Mouse (Mus musculus) macrophage (primary cell): ENCODE results near the gene Syngap1. TPM values are rescaled to one million over a fixed set of nuclear protein-coding genes. Genes with fewer than 3 reads are reported as not detected.

Experiments
- H3K27ac ChIP-seq: fragments of 350-480 bp; formaldehyde crosslinking; 2 replicates; pipeline ENCODE4 v1.9.0; 2021
- H3K36me3 ChIP-seq: fragments of 350-480 bp; formaldehyde crosslinking; 2 replicates; pipeline ENCODE4 v1.9.0; 2021; ENCODE audit errors: inconsistent target
- H3K4me3 ChIP-seq: fragments of 350-480 bp; formaldehyde crosslinking; 2 replicates; pipeline ENCODE4 v1.9.0; 2021; ENCODE audit errors: inconsistent target
- H3K79me2 ChIP-seq: fragments of 350-480 bp; formaldehyde crosslinking; 2 replicates; pipeline ENCODE4 v1.9.0; 2021; ENCODE audit errors: inconsistent target
- WGBS: methylation state at CpG from one replicate; pipeline ENCODE4 v1.1.7; 2026; ENCODE audit warnings: inconsistent platforms; ENCODE audit not compliant: missing documents; 5-methylcytosine and 5-hydroxymethylcytosine counted together
- polyA plus RNA-seq: library from polyadenylated mRNA; stranded (reverse); fragments of 250-400 nt; gene quantifications from 3 replicates; pipeline ENCODE4 v1.2.4, GENCODE M21; 2018; ENCODE audit warnings: inconsistent platforms

Syngap1 gene
- polyA plus RNA-seq, 1 experiment from 2014 or later: 0.85 TPM

DNA sequence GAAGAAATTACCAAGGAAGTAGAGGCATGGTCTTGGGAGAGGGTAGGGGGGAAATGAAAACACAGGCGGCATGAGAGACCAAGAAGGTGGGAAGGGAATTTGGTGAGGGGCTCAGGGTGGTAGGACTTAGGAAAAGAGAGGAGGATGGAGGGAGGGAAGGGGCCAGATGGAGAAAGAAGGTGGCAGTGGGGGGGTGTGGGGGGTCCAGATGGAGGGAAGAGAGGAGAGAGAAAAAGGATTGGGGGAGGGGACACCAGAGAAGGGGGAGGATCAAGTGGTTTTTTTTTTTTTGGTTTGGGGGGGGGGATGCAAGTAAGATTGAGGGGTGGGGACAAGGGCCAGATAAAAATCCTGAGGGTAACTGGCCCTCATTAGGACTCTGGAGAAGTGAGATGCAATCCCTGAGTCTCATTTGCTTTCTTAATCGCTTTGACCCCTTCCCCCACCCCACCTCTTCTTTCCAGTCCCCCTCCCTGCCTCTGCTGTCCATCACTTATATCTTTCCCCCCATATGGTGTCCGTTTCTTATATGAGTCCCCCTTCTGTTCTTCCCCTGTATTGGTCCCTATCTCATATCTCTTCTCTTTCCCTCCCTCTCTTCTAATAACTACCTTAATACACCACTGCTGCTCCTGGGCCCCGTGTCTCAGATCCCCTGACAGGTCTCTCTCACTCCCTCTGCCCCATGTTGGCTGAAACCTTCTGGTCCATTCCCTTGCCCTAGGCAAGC lies 953 bp downstream of the Syngap1 start:
- H3K27ac ChIP-seq: no peak overlapping the region
- no peak overlapping the region for H3K4me3 ChIP-seq
- H3K79me2 ChIP-seq: peaks cover 20% of the 10 kb centered on the region
- no peaks in the 10 kb centered on the region; the same call in 1 of the 2 replicates for H3K36me3 ChIP-seq
- 64% methylated on average over 4 of the region's 4 CpGs for WGBS

DNA sequence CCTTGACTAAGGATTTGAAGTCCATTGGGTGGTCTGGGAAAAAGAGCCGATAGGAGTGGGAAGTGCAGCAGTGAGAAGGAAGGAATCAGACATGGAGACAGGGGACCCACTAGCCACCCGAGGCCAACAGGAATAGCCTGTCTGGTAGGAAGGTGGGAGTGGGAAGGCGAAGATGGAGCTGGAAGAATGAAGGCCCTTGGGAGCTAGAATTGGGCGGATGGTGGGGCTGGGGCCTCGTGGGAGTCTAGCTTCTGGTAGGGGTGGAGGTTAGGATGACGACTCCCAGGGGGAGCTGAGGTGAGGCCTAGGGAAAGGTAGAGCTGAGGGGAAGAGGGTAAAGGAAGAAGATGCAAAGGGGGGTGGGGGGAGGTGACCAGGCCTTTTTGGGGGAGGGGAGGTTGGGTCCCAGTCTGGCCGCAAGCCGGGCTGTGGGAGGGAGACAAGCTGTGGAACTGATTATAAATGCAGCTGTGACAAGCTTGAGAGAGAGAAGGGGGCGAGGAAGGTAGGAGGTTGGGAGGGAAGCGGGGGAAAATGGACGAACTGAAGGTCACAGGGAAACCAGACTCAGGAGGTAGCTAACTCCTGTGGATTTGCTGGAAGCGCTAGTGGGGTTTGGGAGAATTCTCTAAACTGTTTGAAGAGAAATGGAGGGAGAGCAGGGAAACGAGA lies 4.9 kb downstream of the Syngap1 start:
- Histone ChIP-seq H3K36me3 (no peaks in the 10 kb centered on the region), H3K27ac (no peak overlapping the region), H3K79me2 (no peaks in the 10 kb centered on the region), H3K4me3 (peak overlapping the region; percentile 25; the same call in 1 of the 2 replicates)
- WGBS: 61% methylated on average over 13 of the region's 13 CpGs

DNA sequence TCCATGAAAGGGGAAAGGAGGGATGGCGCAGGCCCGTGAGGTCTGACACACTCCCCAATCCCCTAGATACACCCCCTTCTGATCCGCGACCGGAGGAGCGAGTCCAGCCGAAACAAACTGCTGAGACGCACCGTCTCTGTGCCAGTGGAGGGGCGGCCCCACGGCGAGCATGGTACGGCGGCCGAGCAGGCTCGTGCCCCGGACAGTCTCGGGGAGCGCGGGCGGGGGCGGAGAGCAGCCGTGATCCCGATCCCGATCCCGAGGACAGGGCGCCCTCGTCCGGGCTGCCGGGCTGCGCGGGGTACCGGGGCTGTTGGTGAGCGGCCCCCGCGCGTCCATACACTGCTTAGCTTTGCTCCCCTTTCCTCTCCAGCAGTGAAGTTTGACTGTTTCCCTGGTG lies 5.5 kb downstream of the Syngap1 start:
- Histone ChIP-seq H3K36me3 (no peaks in the 10 kb centered on the region), H3K4me3 (peak overlapping the region; percentile 25; the same call in 1 of the 2 replicates), H3K79me2 (no peaks in the 10 kb centered on the region), H3K27ac (no peak overlapping the region)
- 2% methylated on average over 35 of the region's 37 CpGs for WGBS

- H3K36me3 ChIP-seq: no peaks in the 10 kb centered on the region
- H3K27ac ChIP-seq: no peak overlapping the region
- H3K79me2 ChIP-seq: no peaks in the 10 kb centered on the region
- no peak overlapping the region for H3K4me3 ChIP-seq
- 92% methylated on average over 11 of the region's 12 CpGs for WGBS
Observed at GRCm38 (mm10) chr17:26947231-26948100, 6.4 kb downstream of the Syngap1 start.

DNA sequence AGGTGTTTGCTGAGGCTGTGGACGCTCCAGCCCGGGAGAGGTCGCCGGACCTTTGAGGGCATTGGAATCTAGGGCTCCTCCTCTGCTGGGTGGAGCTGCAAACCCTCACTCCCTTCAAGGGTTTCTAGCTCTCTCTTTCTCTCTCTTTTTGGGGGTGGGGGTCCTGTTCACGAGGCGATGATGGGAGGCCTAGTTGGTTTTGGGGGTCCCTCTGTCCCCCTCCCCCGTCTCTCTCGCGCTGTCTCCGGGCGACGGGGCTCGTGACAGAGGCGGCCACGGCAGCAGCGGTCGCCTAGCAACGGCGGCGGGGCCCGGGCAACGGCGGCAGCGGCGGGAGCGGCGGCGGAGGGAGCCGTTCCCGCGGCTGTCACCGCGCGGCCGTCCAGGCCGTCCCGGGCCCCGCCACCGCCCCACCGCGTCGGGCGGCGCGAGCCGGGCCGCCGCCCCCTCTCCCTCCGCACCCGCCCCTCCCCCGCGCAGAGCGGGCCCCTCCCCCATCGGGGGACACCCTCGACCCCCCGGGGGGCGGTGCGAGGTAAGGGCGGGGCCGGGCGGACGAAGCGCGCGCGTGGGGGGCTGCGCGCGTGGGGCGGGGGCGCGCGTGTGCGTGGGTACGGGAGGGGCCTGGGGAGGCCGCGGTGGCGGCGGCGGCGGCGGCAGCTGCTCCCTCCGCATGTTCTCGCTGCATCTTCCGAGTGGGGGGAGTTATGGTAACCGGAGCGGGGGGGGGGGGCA lies 7.4 kb downstream of the Syngap1 start:
- Histone ChIP-seq H3K79me2 (no peaks in the 10 kb centered on the region), H3K36me3 (no peaks in the 10 kb centered on the region), H3K4me3 (peak overlapping the region; percentile 21), H3K27ac (no peak overlapping the region)
- WGBS: under 1% methylated on average over 40 of the region's 87 CpGs

DNA sequence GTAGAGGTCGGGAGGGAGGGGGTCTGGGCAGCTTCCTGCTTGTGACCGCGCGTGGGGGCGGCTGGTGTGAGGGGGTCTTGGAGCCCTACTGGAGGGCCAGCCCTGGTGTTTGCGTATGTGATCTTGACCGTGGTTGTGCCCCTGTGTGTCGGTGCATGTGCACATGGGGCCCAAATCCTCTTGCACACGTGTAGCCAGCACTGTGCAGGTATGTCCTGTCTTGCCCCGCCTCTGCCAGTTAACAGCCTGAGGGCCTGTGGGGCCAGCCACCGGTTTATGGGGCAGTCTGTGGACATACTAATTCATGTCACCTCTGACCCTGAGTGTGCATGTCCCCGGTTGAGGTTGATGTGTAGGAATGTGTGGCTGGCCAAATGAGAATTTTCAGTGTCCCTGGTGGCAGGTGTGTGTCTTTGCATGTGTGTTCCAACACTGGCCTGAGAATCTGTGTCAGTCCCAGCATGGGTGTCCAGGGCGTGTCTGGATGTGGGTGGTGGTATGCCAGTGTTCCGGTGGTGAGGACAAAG lies 8.1 kb downstream of the Syngap1 start:
- no peaks in the 10 kb centered on the region for H3K79me2 ChIP-seq
- no peak overlapping the region for H3K27ac ChIP-seq
- H3K36me3 ChIP-seq: no peaks in the 10 kb centered on the region
- WGBS: 27% methylated on average over 14 of the region's 14 CpGs
- no peak overlapping the region for H3K4me3 ChIP-seq

GRCm38 (mm10) chr17:26949866-26950265 lies 8.8 kb downstream of the Syngap1 start:
- no peaks in the 10 kb centered on the region for H3K36me3 ChIP-seq
- no peak overlapping the region for H3K4me3 ChIP-seq
- no peaks in the 10 kb centered on the region for H3K79me2 ChIP-seq
- no peak overlapping the region for H3K27ac ChIP-seq
- 82% methylated on average over 5 of the region's 5 CpGs for WGBS

DNA sequence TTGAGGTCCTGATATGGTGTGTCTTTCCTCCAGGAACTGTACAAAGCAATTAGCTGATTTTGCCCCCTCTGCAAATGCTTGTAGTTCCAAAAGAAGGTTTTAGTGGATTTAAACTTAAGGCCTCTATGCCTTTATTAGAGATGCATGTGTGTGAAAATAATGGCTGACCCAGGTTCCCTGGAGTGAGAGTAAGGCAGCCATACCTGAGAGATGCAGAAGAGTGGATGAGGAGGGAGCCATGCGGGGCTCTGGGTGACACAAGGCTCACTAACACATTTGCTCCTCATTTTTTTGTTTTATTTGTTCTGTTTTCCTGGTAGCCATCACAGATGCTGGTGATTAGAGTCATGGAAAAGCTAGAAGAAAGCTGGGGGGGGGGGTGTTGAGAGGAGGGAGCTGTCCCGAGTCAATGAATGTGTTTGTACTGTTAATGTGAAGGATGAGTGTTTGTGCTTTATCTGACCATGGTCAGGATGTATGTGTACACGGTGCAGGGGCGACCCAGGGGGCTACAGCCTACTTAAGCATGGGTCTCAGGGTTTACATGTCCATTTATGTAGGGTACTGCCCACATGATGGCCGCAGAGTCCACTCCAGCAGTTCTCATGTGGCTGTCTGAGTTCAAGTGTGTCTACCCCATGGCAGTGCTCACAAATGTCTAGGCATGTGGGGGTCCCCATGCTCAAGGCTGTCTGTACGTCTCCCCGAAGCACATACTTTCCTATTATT lies 9.7 kb downstream of the Syngap1 start:
- WGBS: 65% methylated on average over 7 of the region's 7 CpGs
- H3K27ac ChIP-seq: no peak overlapping the region
- H3K36me3 ChIP-seq: no peaks in the 10 kb centered on the region
- no peak overlapping the region for H3K4me3 ChIP-seq
- H3K79me2 ChIP-seq: no peaks in the 10 kb centered on the region

DNA sequence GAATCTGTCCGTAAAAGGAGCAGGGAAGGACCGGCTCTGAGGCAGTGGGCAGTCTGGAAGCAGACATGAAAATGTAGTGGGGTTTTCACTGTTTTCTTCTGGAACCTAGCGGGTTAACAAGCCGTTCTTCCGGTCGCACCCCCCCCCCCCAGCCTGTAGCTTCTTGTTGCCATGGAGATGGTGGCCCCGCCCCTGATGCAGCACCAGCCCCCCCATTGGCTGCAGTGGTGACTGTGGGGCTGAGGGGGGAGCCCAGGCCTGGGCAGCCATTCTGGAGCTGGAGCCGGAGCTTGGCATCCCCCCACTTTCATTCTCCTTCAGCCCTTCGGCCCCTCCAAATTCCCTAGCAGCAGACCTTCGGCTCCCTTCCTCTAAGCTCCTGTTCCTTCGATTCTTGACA lies 10.4 kb downstream of the Syngap1 start:
- no peak overlapping the region for H3K27ac ChIP-seq
- 6% methylated on average over 10 of the region's 11 CpGs for WGBS
- H3K36me3 ChIP-seq: no peaks in the 10 kb centered on the region
- H3K79me2 ChIP-seq: no peaks in the 10 kb centered on the region
- H3K4me3 ChIP-seq: no peak overlapping the region

- Histone ChIP-seq H3K36me3 (no peaks in the 10 kb centered on the region), H3K27ac (no peak overlapping the region), H3K4me3 (no peak overlapping the region), H3K79me2 (no peaks in the 10 kb centered on the region)
- 30% methylated on average over 23 of the region's 23 CpGs for WGBS
Observed at GRCm38 (mm10) chr17:26951952-26952877, 11.2 kb downstream of the Syngap1 start.

- H3K27ac ChIP-seq: no peak overlapping the region
- no peaks in the 10 kb centered on the region for H3K79me2 ChIP-seq
- 80% methylated on average over 6 of the region's 6 CpGs for WGBS
- H3K4me3 ChIP-seq: no peak overlapping the region
- no peaks in the 10 kb centered on the region for H3K36me3 ChIP-seq
Observed at GRCm38 (mm10) chr17:26953201-26953600, 12.1 kb downstream of the Syngap1 start.

- no peaks in the 10 kb centered on the region for H3K36me3 ChIP-seq
- H3K4me3 ChIP-seq: no peak overlapping the region
- WGBS: 84% methylated on average over 8 of the region's 16 CpGs
- no peaks in the 10 kb centered on the region for H3K79me2 ChIP-seq
- H3K27ac ChIP-seq: no peak overlapping the region
Observed at GRCm38 (mm10) chr17:26953726-26954125, 12.7 kb downstream of the Syngap1 start.

DNA sequence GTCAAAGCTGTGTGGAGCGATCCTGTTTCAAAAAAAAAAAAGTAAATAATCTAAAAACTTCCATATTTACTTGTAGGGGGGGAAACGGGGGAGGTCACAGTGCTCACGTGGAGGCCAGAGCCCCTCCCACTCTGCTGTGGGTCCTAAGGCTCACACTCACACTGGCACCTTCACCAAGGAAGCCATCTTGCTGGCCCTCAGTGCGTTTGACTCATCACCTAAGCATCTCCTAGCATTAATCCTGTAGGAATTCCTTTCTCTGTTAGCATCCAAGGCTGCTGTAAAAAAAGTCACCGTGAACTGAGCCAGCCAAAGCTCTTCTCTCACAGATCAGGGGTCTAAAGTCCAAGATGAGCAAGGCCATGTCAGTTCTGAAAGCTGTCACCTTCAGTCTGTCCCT lies 15.3 kb downstream of the Syngap1 start:
- H3K27ac ChIP-seq: no peak overlapping the region
- no peak overlapping the region for H3K4me3 ChIP-seq
- 86% methylated on average over 5 of the region's 5 CpGs for WGBS

More for the DNA sequence above, 15.3 kb downstream of the Syngap1 start:
- Histone ChIP-seq H3K79me2 (no peaks in the 10 kb centered on the region), H3K36me3 (no peaks in the 10 kb centered on the region)
